Comparison of ENCODE assay signal across 28 mouse cellular contexts in the genomic region with DNA sequence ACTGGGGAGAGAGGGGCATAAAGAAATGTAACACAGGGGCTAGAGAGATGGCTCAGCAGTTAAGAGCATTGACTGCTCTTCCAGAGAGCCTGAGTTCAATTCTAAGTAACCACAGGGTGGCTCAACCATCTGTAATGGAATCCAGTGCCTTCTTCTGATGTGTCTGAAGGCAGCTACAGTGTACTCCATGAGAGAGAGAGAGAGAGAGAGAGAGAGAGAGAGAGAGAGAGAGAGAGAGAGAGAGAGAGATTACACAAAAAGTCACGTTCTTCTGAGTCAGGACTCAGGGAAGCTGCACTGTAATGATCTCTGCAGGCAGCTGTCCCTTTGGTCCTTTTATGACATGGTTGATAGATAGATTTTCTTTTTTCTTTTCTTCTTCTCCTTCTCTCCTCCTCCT. TPM values are rescaled to one million over a fixed set of nuclear protein-coding genes. Genes with fewer than 3 reads are reported as not detected.
DNase-seq lines count a peak whose midpoint lies in the region; ATAC-seq and TF ChIP-seq lines count a peak whose summit lies in the region.
"Had no signal": no experiment of that assay in that cellular context is flagged by ENCODE, and none has a peak within 500 bp of the region (broad histone marks: within the 10 kb centered on the region; RNA-seq: fewer than 3 reads in every experiment).

No protein-coding gene starts in this region.

- H3K36me3 ChIP-seq in liver, embryonic 11.5 days (ENCODE audit: control insufficient read depth, insufficient read depth, low read length) = no peaks in the 10 kb centered on the region
- no peaks in the 10 kb centered on the region for H3K36me3 ChIP-seq in liver, embryonic 12.5 days
- no peaks in the 10 kb centered on the region for H3K36me3 ChIP-seq in neural tube, embryonic 15.5 days
- H3K36me3 ChIP-seq: embryonic facial prominence, embryonic 12.5 days; forebrain, embryonic 12.5 days; heart, embryonic 15.5 days; hindbrain, embryonic 12.5 days; intestine, embryonic 15.5 days; limb, embryonic 13.5 days; midbrain, embryonic 13.5 days; stomach, embryonic 15.5 days had no signal

- no peaks in the 10 kb centered on the region for H3K27me3 ChIP-seq in liver, embryonic 11.5 days (replicated peaks; ENCODE audit: control insufficient read depth, insufficient read depth, low read length)
- H3K27me3 ChIP-seq in liver, embryonic 12.5 days (replicated peaks) = no peaks in the 10 kb centered on the region
- no peaks in the 10 kb centered on the region for H3K27me3 ChIP-seq in neural tube, embryonic 15.5 days (replicated peaks)
- H3K27me3 ChIP-seq: embryonic facial prominence, embryonic 12.5 days; forebrain, embryonic 12.5 days; heart, embryonic 15.5 days; hindbrain, embryonic 12.5 days; intestine, embryonic 15.5 days; limb, embryonic 13.5 days; midbrain, embryonic 13.5 days; stomach, embryonic 15.5 days had no signal

- no peak overlapping the region for H3K9ac ChIP-seq in liver, embryonic 11.5 days (ENCODE audit: low read depth, low read length)
- H3K9ac ChIP-seq in liver, embryonic 12.5 days = peak overlapping the region; percentile 1; the same call in 1 of the 2 replicates
- no peak overlapping the region for H3K9ac ChIP-seq in neural tube, embryonic 15.5 days (replicated peaks)
- H3K9ac ChIP-seq: embryonic facial prominence, embryonic 12.5 days; forebrain, embryonic 12.5 days; heart, embryonic 15.5 days; hindbrain, embryonic 12.5 days; intestine, embryonic 15.5 days; limb, embryonic 13.5 days; midbrain, embryonic 13.5 days; stomach, embryonic 15.5 days had no signal

- 38% methylated on average over 1 of the region's 1 CpGs for WGBS in liver, embryonic 11.5 days
- 0% methylated on average over 1 of the region's 1 CpGs for WGBS in liver, embryonic 12.5 days (ENCODE audit: insufficient replicate concordance)
- WGBS in neural tube, embryonic 15.5 days = 33% methylated on average over 1 of the region's 1 CpGs

- no peak for TF ChIP-seq CTCF in bone marrow macrophage, adult 2 months (IDR thresholded peaks at IDR 0.05; ENCODE audit: low read depth, low read length)

- no peak overlapping the region for H3K4me3 ChIP-seq in liver, embryonic 11.5 days (ENCODE audit: low read depth, low read length)
- no peak overlapping the region for H3K4me3 ChIP-seq in bone marrow macrophage, adult 2 months (ENCODE audit: insufficient read depth, low read length)
- H3K4me3 ChIP-seq in liver, embryonic 12.5 days = no peak overlapping the region
- H3K4me3 ChIP-seq in neural tube, embryonic 15.5 days (replicated peaks) = no peak overlapping the region
- H3K4me3 ChIP-seq: embryonic facial prominence, embryonic 12.5 days; erythroblast, embryonic 14.5 days; forebrain, embryonic 12.5 days; gastrocnemius, adult 2 months; heart, embryonic 15.5 days; hindbrain, embryonic 12.5 days; intestine, embryonic 15.5 days; layer of hippocampus, adult 2 months; limb, embryonic 13.5 days; midbrain, embryonic 13.5 days; stomach, embryonic 15.5 days had no signal

- TF ChIP-seq POLR2A in bone marrow macrophage, adult 2 months (IDR thresholded peaks at IDR 0.05; ENCODE audit: borderline replicate concordance, low read depth, low read length) = no peak

- H3K9me3 ChIP-seq in liver, embryonic 11.5 days (ENCODE audit: control insufficient read depth, low read length) = no peaks in the 10 kb centered on the region
- no peaks in the 10 kb centered on the region for H3K9me3 ChIP-seq in liver, embryonic 12.5 days (replicated peaks)
- H3K9me3 ChIP-seq in neural tube, embryonic 15.5 days (replicated peaks) = no peaks in the 10 kb centered on the region
- H3K9me3 ChIP-seq: embryonic facial prominence, embryonic 12.5 days; forebrain, embryonic 12.5 days; heart, embryonic 15.5 days; hindbrain, embryonic 12.5 days; intestine, embryonic 15.5 days; limb, embryonic 13.5 days; midbrain, embryonic 13.5 days; stomach, embryonic 15.5 days had no signal

- 0 out of 2 replicates have a peak, but pooled peaks have one; percentile 5 for ATAC-seq in liver, embryonic 11.5 days (replicated peaks; ENCODE audit: low FRiP score)
- 0 out of 2 replicates have a peak, but pooled peaks have one; percentile 19 for ATAC-seq in liver, embryonic 12.5 days
- peak; percentile 29; the same call in 1 of the 2 replicates for ATAC-seq in megakaryocyte progenitor cell, adult 5-6 weeks (replicated peaks; ENCODE audit: poor library complexity)
- no peak for ATAC-seq in activated CD4-positive, CD25-positive, alpha-beta regulatory T cell, adult 4 months
- no peak for ATAC-seq in neural tube, embryonic 15.5 days (ENCODE audit: low FRiP score)
- ATAC-seq: hindbrain, postnatal 0 days; intestine, embryonic 15.5 days; midbrain, embryonic 13.5 days had no signal

- no peak for DNase-seq in liver, embryonic 11.5 days (ENCODE audit: low spot score)
- no peak for DNase-seq in liver
- DNase-seq in frontal cortex, postnatal 25 days (ENCODE audit: low spot score in 2 of 2) = no peak
- DNase-seq: adrenal gland, adult 8-10 months; cerebellum, adult 8-10 months; embryo, embryonic 11 days; gastrocnemius, adult 2 months; gastrocnemius, postnatal 36 days; heart, postnatal 36 days; kidney, postnatal 36 days; lung, postnatal 4 days; right cerebral cortex, postnatal 25 days had no signal

- peaks cover 5% of the 10 kb centered on the region for H3K4me1 ChIP-seq in liver, embryonic 11.5 days (replicated peaks; ENCODE audit: control insufficient read depth, insufficient read depth, low read length)
- H3K4me1 ChIP-seq in bone marrow macrophage, adult 2 months (ENCODE audit: control insufficient read depth, insufficient read depth, low read length) = peaks cover 30% of the 10 kb centered on the region
- peaks cover 31% of the 10 kb centered on the region for H3K4me1 ChIP-seq in liver, embryonic 12.5 days
- H3K4me1 ChIP-seq in neural tube, embryonic 15.5 days = peaks cover 3% of the 10 kb centered on the region; the same call in 1 of the 2 replicates
- H3K4me1 ChIP-seq: embryonic facial prominence, embryonic 12.5 days; forebrain, embryonic 12.5 days; heart, embryonic 15.5 days; intestine, embryonic 15.5 days; limb, embryonic 13.5 days; stomach, embryonic 15.5 days had no signal

- H3K27ac ChIP-seq in liver, embryonic 11.5 days (ENCODE audit: low read depth, low read length) = no peak overlapping the region
- H3K27ac ChIP-seq in bone marrow macrophage, adult 2 months (ENCODE audit: insufficient read depth, low read depth, low read length) = peak overlapping the region; percentile 60
- no peak overlapping the region; the same call in 1 of the 2 replicates for H3K27ac ChIP-seq in liver, embryonic 12.5 days
- H3K27ac ChIP-seq in neural tube, embryonic 15.5 days (replicated peaks) = no peak overlapping the region
- H3K27ac ChIP-seq: embryonic facial prominence, embryonic 12.5 days; forebrain, embryonic 12.5 days; gastrocnemius, adult 2 months; heart, embryonic 15.5 days; hindbrain, embryonic 12.5 days; hindbrain, postnatal 0 days; intestine, embryonic 15.5 days; layer of hippocampus, adult 2 months; limb, embryonic 13.5 days; midbrain, embryonic 13.5 days; stomach, embryonic 15.5 days had no signal

- H3K4me2 ChIP-seq in liver, embryonic 11.5 days = no peak overlapping the region
- H3K4me2 ChIP-seq in liver, embryonic 12.5 days = peak overlapping the region; percentile 31; the same call in 1 of the 2 replicates
- no peak overlapping the region for H3K4me2 ChIP-seq in neural tube, embryonic 15.5 days
- H3K4me2 ChIP-seq: embryonic facial prominence, embryonic 12.5 days; forebrain, embryonic 12.5 days; heart, embryonic 15.5 days; hindbrain, embryonic 12.5 days; intestine, embryonic 15.5 days; limb, embryonic 13.5 days; midbrain, embryonic 13.5 days; stomach, embryonic 15.5 days had no signal

RNA-seq across cellular contexts. Expression of a gene that starts 5.2 kb away (rescaled TPM):
- polyA plus RNA-seq in liver, embryonic 11.5 days (2014; fragmentation: Nextera tagmentation; extraction: Ambion mirVana) = 51.8 and 54.1 TPM in 2 replicates
- 22.6 and 33.7 TPM in 2 replicates for polyA plus RNA-seq in bone marrow macrophage, adult 2 months (2012; ENCODE audit: insufficient read depth, insufficient read length, missing spikeins)
- polyA plus RNA-seq in liver, embryonic 12.5 days (2016; fragmentation: Nextera tagmentation; extraction: Ambion mirVana) = 31.8 and 33.1 TPM in 2 replicates
- 42.0 and 45.9 TPM in 2 replicates for total RNA-seq in megakaryocyte progenitor cell, adult 5-6 weeks (2015)
- 47.6 and 61.4 TPM in 2 replicates for total RNA-seq in megakaryocyte progenitor cell, adult 5-6 weeks (2017)
- 10 to 100 TPM; 32.0 to 33.3 TPM for polyA plus RNA-seq in activated CD4-positive, CD25-positive, alpha-beta regulatory T cell, adult 4 months (2017; shearing (Covaris generic))
- 47.0 and 47.5 TPM in 2 replicates for polyA plus RNA-seq in neural tube, embryonic 15.5 days (2015; fragmentation: Nextera tagmentation; extraction: Ambion mirVana)

RNA-seq across cellular contexts. Expression of a gene that starts 31.4 kb away (rescaled TPM):
- 442 and 454 TPM in 2 replicates for polyA plus RNA-seq in liver, embryonic 11.5 days (2014; fragmentation: Nextera tagmentation; extraction: Ambion mirVana)
- polyA plus RNA-seq in bone marrow macrophage, adult 2 months (2012; ENCODE audit: insufficient read depth, insufficient read length, missing spikeins) = 92.7 and 102 TPM in 2 replicates
- 251 and 254 TPM in 2 replicates for polyA plus RNA-seq in liver, embryonic 12.5 days (2016; fragmentation: Nextera tagmentation; extraction: Ambion mirVana)
- 424 and 430 TPM in 2 replicates for total RNA-seq in megakaryocyte progenitor cell, adult 5-6 weeks (2015)
- total RNA-seq in megakaryocyte progenitor cell, adult 5-6 weeks (2017) = 161 and 224 TPM in 2 replicates
- 100 to 1,000 TPM; 246 to 346 TPM for polyA plus RNA-seq in activated CD4-positive, CD25-positive, alpha-beta regulatory T cell, adult 4 months (2017; shearing (Covaris generic))
- 320 and 328 TPM in 2 replicates for polyA plus RNA-seq in neural tube, embryonic 15.5 days (2015; fragmentation: Nextera tagmentation; extraction: Ambion mirVana)

RNA-seq across cellular contexts. Expression of a gene that starts 51.7 kb away (rescaled TPM):
- polyA plus RNA-seq in liver, embryonic 11.5 days (2014; fragmentation: Nextera tagmentation; extraction: Ambion mirVana) = 176 and 184 TPM in 2 replicates
- polyA plus RNA-seq in bone marrow macrophage, adult 2 months (2012; ENCODE audit: insufficient read depth, insufficient read length, missing spikeins) = 80.6 and 86.5 TPM in 2 replicates
- polyA plus RNA-seq in liver, embryonic 12.5 days (2016; fragmentation: Nextera tagmentation; extraction: Ambion mirVana) = 96.7 and 98.9 TPM in 2 replicates
- total RNA-seq in megakaryocyte progenitor cell, adult 5-6 weeks (2015) = 114 and 130 TPM in 2 replicates
- total RNA-seq in megakaryocyte progenitor cell, adult 5-6 weeks (2017) = 125 and 126 TPM in 2 replicates
- 100 to 1,000 TPM; 117 to 122 TPM for polyA plus RNA-seq in activated CD4-positive, CD25-positive, alpha-beta regulatory T cell, adult 4 months (2017; shearing (Covaris generic))
- 179 and 188 TPM in 2 replicates for polyA plus RNA-seq in neural tube, embryonic 15.5 days (2015; fragmentation: Nextera tagmentation; extraction: Ambion mirVana)

Comparison
In these comparisons a context has a peak if more than half of its experiments do, and no peak if none do; other contexts are left out.
1. ATAC-seq: peak in liver, embryonic 11.5 days (single experiment), liver, embryonic 12.5 days (single experiment) and megakaryocyte progenitor cell, adult 5-6 weeks (single experiment); none in activated CD4-positive, CD25-positive, alpha-beta regulatory T cell, adult 4 months (single experiment) and neural tube, embryonic 15.5 days (single experiment).